Mouse (Mus musculus) cerebral cortex, adult 2 months (tissue): ENCODE results near the gene Git2.

Experiments
- WGBS: fragments of 180-500 bp; shearing (Covaris S2); methylation state at CpG from one replicate; pipeline ENCODE4 v1.1.7; 2018; 5-methylcytosine and 5-hydroxymethylcytosine counted together

Git2 gene

DNA sequence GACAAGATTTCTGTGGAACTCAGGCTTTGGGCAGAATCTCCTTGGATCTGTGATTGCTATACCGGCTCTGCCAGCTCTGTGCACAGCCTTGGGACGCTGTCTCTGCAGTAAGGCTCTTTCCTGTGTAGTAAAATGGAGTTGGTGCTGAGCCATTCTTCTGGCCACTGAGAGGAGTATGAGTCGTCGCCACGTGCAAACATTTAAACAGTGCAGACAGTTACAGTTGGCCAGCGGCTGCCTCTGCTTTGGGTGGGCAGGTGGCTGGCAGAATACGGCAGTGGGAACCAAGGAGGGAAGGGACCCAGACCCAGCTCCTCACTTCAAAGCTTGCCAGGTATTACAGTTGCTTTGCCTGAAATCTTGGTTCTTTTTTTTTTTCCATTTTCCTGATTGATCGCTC lies 21.9 kb upstream of the Git2 start:
- 61% methylated on average over 8 of the region's 8 CpGs for WGBS

GRCm38 (mm10) chr5:114796299-114797012 lies 21.1 kb upstream of the Git2 start:
- WGBS = 25% methylated on average over 40 of the region's 40 CpGs

GRCm38 (mm10) chr5:114795653-114796052 lies 20.3 kb upstream of the Git2 start:
- 62% methylated on average over 9 of the region's 9 CpGs for WGBS

- WGBS = 59% methylated on average over 9 of the region's 9 CpGs
These were observed 19.9 kb upstream of the Git2 start for GRCm38 (mm10) chr5:114795231-114795630.

- 65% methylated on average over 4 of the region's 4 CpGs for WGBS
These were observed 19.3 kb upstream of the Git2 start for GRCm38 (mm10) chr5:114794609-114795008.

- 68% methylated on average over 7 of the region's 7 CpGs for WGBS
These were observed 18.0 kb upstream of the Git2 start for GRCm38 (mm10) chr5:114793317-114793716.

DNA sequence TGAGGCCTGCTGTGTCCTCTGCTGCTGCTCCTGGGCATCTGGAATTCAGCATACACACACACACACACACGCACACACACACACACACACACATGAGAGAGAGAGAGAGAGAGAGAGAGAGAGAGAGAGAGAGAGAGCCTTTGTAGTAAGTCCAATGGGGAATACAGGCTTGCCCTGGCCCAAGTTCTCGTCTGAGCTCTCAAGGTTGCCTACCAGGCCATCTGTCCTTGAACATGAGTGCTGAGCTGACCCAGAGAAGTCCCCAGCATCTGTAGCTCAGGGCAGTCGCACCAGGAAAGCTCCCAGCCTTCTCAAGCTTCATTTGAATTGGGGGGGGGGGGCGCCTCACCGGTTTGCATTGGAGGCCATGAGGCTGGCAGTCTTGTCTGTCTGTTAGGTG lies 9.9 kb upstream of the Git2 start:
- 64% methylated on average over 5 of the region's 5 CpGs for WGBS

GRCm38 (mm10) chr5:114784622-114785165 lies 9.4 kb upstream of the Git2 start:
- WGBS = 47% methylated on average over 16 of the region's 16 CpGs

GRCm38 (mm10) chr5:114783405-114784163 lies 8.3 kb upstream of the Git2 start:
- 70% methylated on average over 12 of the region's 12 CpGs for WGBS

GRCm38 (mm10) chr5:114782991-114783390 lies 7.7 kb upstream of the Git2 start:
- WGBS = 62% methylated on average over 9 of the region's 9 CpGs

GRCm38 (mm10) chr5:114780912-114781311 lies 5.6 kb upstream of the Git2 start:
- WGBS = 70% methylated on average over 7 of the region's 7 CpGs

GRCm38 (mm10) chr5:114779956-114780489 lies 4.7 kb upstream of the Git2 start:
- 45% methylated on average over 7 of the region's 7 CpGs for WGBS

- 59% methylated on average over 7 of the region's 7 CpGs for WGBS
These were observed 857 bp upstream of the Git2 start for GRCm38 (mm10) chr5:114776174-114776573.

GRCm38 (mm10) chr5:114774403-114775051 lies 790 bp downstream of the Git2 start, which contains the start of gene Ankrd13a:
Gene Ankrd13a (plus strand): TSS chr5:114774677.
- under 1% methylated on average over 70 of the region's 73 CpGs for WGBS

GRCm38 (mm10) chr5:114773780-114774179 lies 1.5 kb downstream of the Git2 start:
- WGBS = under 1% methylated on average over 11 of the region's 11 CpGs

DNA sequence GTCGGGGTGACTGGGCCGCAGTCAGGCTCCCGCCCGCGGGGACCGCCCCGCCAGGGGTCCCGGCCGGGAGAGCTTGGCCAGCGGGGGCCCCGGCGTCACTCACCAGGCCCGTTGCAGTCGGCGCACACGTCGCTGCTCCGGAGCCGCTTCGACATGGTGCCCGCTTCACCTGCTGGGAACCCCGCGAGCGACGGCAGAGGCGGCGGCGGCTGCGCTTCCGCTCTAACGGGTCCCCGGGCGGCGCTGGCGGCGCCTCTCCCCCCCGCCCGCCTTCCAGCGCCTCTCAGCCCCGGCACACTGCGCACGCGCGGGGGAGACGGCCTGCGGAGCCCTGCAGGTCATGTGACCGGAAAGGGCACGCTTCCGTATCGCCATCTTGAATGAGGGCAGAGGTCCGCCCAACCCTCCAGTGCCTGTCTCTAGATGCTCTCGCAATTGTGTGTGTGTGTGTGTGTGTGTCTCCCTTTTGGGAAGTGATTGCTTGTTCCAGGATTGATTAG lies 2.1 kb downstream of the Git2 start:
- under 1% methylated on average over 52 of the region's 52 CpGs for WGBS

- WGBS = under 1% methylated on average over 48 of the region's 57 CpGs
These were observed 2.7 kb downstream of the Git2 start for GRCm38 (mm10) chr5:114772456-114773203.

DNA sequence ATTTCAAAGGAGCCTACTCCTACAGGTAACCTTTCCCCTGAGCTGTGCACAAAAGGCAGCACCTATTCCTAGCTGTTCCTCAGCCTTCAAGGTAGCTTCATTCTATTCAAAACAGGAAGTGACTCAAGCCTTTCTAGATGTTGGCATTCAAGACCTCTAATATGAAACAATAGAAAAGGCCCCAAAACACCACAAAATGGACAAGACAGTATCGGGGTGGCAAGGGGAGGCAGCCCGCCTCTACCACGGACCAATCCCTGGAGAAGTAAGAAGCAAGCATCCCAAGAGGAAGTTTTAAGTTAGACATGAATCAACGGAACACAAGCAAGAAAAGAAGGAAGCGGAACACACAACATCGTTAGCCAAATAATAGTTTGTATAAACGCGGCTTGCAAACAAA lies 3.5 kb downstream of the Git2 start:
- WGBS = 31% methylated on average over 8 of the region's 8 CpGs

GRCm38 (mm10) chr5:114769786-114770185 lies 5.5 kb downstream of the Git2 start:
- 77% methylated on average over 8 of the region's 8 CpGs for WGBS

DNA sequence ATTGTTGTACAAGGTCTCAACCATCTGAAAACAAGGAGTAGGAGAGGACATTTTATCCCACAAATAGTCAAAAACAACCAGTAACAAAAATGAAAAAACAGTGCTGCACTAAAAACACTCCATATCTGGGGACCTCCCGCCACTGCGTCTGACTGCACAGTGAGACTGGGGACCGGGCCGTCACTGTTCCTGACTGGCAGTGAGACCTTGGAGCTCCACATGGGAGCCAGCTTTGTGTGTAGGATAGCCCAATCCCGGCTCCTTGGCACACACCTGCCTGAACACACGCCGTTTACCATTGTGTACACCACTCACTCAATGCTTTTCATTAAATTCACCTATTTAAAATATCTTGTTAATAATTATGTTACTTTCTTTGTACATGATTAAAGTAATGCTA lies 8.1 kb downstream of the Git2 start:
- WGBS = 78% methylated on average over 7 of the region's 7 CpGs

DNA sequence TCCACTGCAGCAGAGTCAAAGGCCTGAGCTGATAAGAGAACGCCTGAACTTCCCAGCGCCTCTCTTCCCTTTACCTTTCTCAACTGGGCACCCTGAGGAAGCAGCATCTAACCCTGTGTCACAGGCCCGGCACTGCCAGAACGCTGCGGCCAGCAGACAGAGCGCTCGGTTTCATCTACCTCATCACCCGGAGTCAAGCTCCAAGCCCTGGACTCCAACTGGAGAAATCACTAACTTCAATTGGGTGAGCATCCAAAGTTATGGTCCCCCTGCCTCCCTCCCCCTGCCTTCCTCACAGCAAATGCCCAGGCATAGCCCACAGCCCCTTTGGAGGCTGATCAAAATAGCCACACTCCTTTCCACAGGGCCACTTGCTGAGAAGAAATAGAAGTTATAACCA lies 8.6 kb downstream of the Git2 start:
- WGBS = 90% methylated on average over 8 of the region's 8 CpGs
